Mouse (Mus musculus) neural tube, embryonic 11.5 days (tissue): Measurements from ENCODE around the gene Henmt1. TPM values are rescaled to one million over a fixed set of nuclear protein-coding genes. Genes with fewer than 3 reads are reported as not detected.

Experiments used
- ATAC-seq: fragments of 200-750 bp; cut with Nextera tagmentation; 2 replicates; pipeline ENCODE4 v1.8.0; 2017; ENCODE audit warnings: moderate number of reproducible peaks, mild to moderate bottlenecking, moderate TSS enrichment, moderate library complexity; ENCODE audit not compliant: insufficient read depth, low FRiP score, low TSS enrichment
- DNase-seq: peaks from one replicate; pipeline ENCODE4 v3.0.0-alpha.2; 2015; ENCODE audit warnings: low spot score
- H3K27ac ChIP-seq: fragments of 300-500 bp; sonication (generic); 2 replicates; pipeline ENCODE4 v1.5.1; 2014; ENCODE audit warnings: low read depth, mild to moderate bottlenecking, low read length
- H3K27me3 ChIP-seq: fragments of 300-500 bp; sonication (generic); 2 replicates; pipeline ENCODE4 v1.6.1; 2014; ENCODE audit warnings: mild to moderate bottlenecking, low read length, mixed read lengths; ENCODE audit not compliant: control insufficient read depth, insufficient read depth
- H3K36me3 ChIP-seq: fragments of 300-500 bp; sonication (generic); 2 replicates; pipeline ENCODE4 v1.6.1; 2014; ENCODE audit warnings: mild to moderate bottlenecking, low read length, moderate library complexity, mixed read lengths; ENCODE audit not compliant: control insufficient read depth, insufficient read depth
- H3K4me1 ChIP-seq: fragments of 300-500 bp; sonication (generic); 2 replicates; pipeline ENCODE4 v1.6.1; 2014; ENCODE audit warnings: low read length, mixed read lengths; ENCODE audit not compliant: control insufficient read depth, insufficient read depth
- H3K4me2 ChIP-seq: fragments of 300-500 bp; sonication (generic); 2 replicates; pipeline ENCODE4 v1.6.1; 2014; ENCODE audit warnings: low read depth, mild to moderate bottlenecking, moderate library complexity
- H3K4me3 ChIP-seq: fragments of 300-500 bp; sonication (generic); 2 replicates; pipeline ENCODE4 v1.5.1; 2014; ENCODE audit warnings: low read depth, low read length
- H3K9ac ChIP-seq: fragments of 300-500 bp; sonication (generic); 2 replicates; pipeline ENCODE4 v1.6.1; 2014; ENCODE audit warnings: mild to moderate bottlenecking, low read length
- H3K9me3 ChIP-seq: fragments of 300-500 bp; sonication (generic); 2 replicates; pipeline ENCODE4 v1.6.1; 2016; ENCODE audit warnings: low read length; ENCODE audit not compliant: control insufficient read depth
- WGBS: fragments of 180-500 bp; shearing (Covaris S2); extraction: QIAGEN DNeasy Blood & Tissue Kit; methylation state at CpG from one replicate; pipeline ENCODE4 v1.1.7; 2014; 5-methylcytosine and 5-hydroxymethylcytosine counted together
- polyA plus RNA-seq: library from polyadenylated mRNA; unstranded; fragments of >200 nt; fragmentation: Nextera tagmentation; extraction: Ambion mirVana; gene quantifications from 2 replicates; pipeline ENCODE4 v1.2.1, GENCODE M21; 2014

Henmt1 gene
- polyA plus RNA-seq, 1 experiment from 2014 or later, result 0.58 TPM

- 77% methylated on average over 4 of the region's 4 CpGs for WGBS
These were observed 58.1 kb downstream of the Henmt1 start for GRCm38 (mm10) chr3:108997762-108998161.

GRCm38 (mm10) chr3:108999173-108999572, 59.5 kb downstream of the Henmt1 start:
- H3K9ac ChIP-seq, result no peak overlapping the region
- H3K9me3 ChIP-seq, result no peaks in the 10 kb centered on the region
- WGBS, result 85% methylated on average over 1 of the region's 1 CpGs
- no peak for ATAC-seq
- DNase-seq, result no peak
- H3K36me3 ChIP-seq, result no peaks in the 10 kb centered on the region; the same call in 1 of the 2 replicates
- H3K27ac ChIP-seq, result no peak overlapping the region
- no peak overlapping the region for H3K4me3 ChIP-seq
- no peak overlapping the region for H3K4me2 ChIP-seq
- no peaks in the 10 kb centered on the region for H3K4me1 ChIP-seq
- H3K27me3 ChIP-seq, result no peaks in the 10 kb centered on the region

More at GRCm38 (mm10) chr3:108997762-108998161, 58.1 kb downstream of the Henmt1 start:
- H3K4me1 ChIP-seq, result no peaks in the 10 kb centered on the region
- no peak overlapping the region for H3K4me3 ChIP-seq
- no peaks in the 10 kb centered on the region for H3K9me3 ChIP-seq
- ATAC-seq, result no peak
- no peak overlapping the region for H3K27ac ChIP-seq
- H3K4me2 ChIP-seq, result no peak overlapping the region
- no peaks in the 10 kb centered on the region; the same call in 1 of the 2 replicates for H3K36me3 ChIP-seq
- DNase-seq, result no peak
- no peaks in the 10 kb centered on the region for H3K27me3 ChIP-seq
- H3K9ac ChIP-seq, result no peak overlapping the region

DNA sequence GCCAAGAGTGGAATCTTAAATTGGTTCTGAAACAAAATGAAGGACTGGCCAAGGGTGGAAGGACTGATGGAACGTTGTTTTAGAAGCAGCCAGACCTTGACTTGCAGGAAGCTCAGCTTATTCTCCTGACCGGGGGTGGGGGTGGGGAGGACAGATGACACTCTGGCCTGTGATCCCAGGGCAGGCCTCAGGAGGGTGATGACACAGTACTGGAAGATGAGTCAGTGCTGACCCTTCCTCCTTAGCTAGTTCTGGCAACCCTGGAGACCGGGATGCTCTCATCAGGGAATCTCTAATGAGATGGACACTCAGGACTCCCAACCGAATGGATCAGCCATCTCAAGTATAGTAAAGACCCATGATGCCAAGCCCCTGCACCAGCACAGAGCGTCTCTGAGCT, 66.1 kb downstream of the Henmt1 start:
- 78% methylated on average over 5 of the region's 5 CpGs for WGBS
- no peak for DNase-seq

GRCm38 (mm10) chr3:109008180-109008579, 68.5 kb downstream of the Henmt1 start:
- H3K4me3 ChIP-seq, result no peak overlapping the region
- DNase-seq, result no peak
- no peak overlapping the region for H3K9ac ChIP-seq
- no peaks in the 10 kb centered on the region for H3K27me3 ChIP-seq
- no peaks in the 10 kb centered on the region for H3K9me3 ChIP-seq
- H3K4me1 ChIP-seq, result no peaks in the 10 kb centered on the region
- WGBS, result 90% methylated on average over 5 of the region's 5 CpGs
- no peak for ATAC-seq
- no peaks in the 10 kb centered on the region for H3K36me3 ChIP-seq
- no peak overlapping the region for H3K4me2 ChIP-seq
- H3K27ac ChIP-seq, result no peak overlapping the region

More for the DNA sequence above, 66.1 kb downstream of the Henmt1 start:
- H3K36me3 ChIP-seq, result no peaks in the 10 kb centered on the region; the same call in 1 of the 2 replicates
- no peak overlapping the region for H3K27ac ChIP-seq
- no peak overlapping the region for H3K9ac ChIP-seq
- no peak for ATAC-seq
- H3K4me2 ChIP-seq, result no peak overlapping the region
- H3K9me3 ChIP-seq, result no peaks in the 10 kb centered on the region
- H3K27me3 ChIP-seq, result no peaks in the 10 kb centered on the region
- H3K4me3 ChIP-seq, result no peak overlapping the region
- H3K4me1 ChIP-seq, result no peaks in the 10 kb centered on the region

Other genes with a start within 250 kb of the Henmt1 start
- gene Gpsm2, start 217.6 kb upstream of the Henmt1 start, polyA plus RNA-seq, result 101 and 109 TPM in 2 replicates
- gene Aknad1, start 200.2 kb upstream of the Henmt1 start, polyA plus RNA-seq, result 0.08 and 0.15 TPM in 2 replicates
- gene Stxbp3, start 99.3 kb upstream of the Henmt1 start, polyA plus RNA-seq, result 20.8 and 25.4 TPM in 2 replicates
- not detected in 2 replicates for gene Fndc7, start 49.9 kb upstream of the Henmt1 start, polyA plus RNA-seq
- 59.0 and 59.8 TPM in 2 replicates for gene Prpf38b, start 28.1 kb upstream of the Henmt1 start, polyA plus RNA-seq
- gene Gm9857, start 572 bp downstream of the Henmt1 start, polyA plus RNA-seq, result not detected in 2 replicates
- gene Fam102b, start 87.7 kb downstream of the Henmt1 start, polyA plus RNA-seq, result 16.8 and 18.2 TPM in 2 replicates
- gene Slc25a54, start 140.6 kb downstream of the Henmt1 start, polyA plus RNA-seq, result not detected in 2 replicates
- gene Slc25a24, start 183.3 kb downstream of the Henmt1 start, polyA plus RNA-seq, result 31.0 and 33.5 TPM in 2 replicates